Mouse (Mus musculus): Measurements from ENCODE around the gene Tnfrsf1b.

The Tnfrsf1b gene

DNA sequence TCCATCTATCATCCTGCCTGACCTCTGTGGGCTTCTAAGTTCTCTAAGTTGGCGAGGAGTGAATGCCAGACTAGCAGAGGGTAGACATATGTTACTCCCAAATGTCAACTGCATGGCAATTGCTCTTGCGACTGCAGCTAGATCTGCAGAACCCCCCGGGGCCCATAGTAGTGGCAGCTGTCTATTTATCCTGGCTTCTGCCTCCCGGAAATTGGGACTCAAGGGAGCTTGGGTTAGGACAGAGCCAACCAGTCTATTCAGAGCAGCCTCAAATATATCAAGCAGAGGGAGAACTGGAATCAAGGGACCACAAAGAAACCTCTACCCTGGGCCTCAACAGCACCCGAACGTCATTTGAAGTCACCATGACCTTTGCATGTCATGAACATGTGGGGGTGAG lies 29.6 kb downstream of the Tnfrsf1b start:
- DNase-seq = no peak

DNA sequence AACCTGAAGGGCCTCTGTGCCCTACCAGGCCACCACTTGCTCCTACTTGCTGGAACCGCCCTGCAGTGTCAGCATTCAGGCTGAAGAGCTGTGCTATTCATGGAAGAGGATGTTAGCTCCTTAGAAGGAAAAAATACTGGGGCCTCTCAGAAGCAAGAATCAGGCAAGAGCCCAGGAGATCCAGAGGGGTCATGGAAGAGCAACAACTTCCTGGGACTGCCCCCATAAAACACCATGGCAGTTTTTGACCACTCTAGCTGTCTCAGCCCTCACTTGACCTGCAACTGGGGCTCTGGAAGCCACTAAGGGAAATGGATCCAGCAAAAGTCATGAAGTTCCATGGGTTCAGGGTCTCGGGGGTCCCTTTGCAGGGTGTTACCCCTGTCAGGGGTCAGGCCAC lies 31.3 kb downstream of the Tnfrsf1b start:
- no peak for DNase-seq

DNA sequence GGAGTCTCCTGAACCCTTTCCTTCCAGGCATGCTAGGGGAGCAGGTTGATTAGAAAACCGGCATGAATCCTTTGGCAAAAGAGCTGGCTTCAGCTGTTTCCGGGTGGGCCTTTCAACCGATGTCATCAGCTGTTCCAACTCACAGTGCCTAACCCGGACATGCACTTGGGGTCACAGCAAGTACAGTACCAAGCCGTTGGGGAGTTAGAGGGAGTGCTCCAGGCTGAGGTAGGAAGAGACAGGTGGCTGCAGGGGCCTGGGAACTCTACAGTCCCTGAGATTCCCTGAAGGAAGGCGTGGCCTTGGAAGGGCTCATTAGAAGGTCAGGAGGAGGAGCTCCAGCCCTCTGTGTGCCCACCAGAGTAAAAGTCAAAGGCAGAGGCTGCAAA lies 31.9 kb downstream of the Tnfrsf1b start:
- no peak for DNase-seq

DNA sequence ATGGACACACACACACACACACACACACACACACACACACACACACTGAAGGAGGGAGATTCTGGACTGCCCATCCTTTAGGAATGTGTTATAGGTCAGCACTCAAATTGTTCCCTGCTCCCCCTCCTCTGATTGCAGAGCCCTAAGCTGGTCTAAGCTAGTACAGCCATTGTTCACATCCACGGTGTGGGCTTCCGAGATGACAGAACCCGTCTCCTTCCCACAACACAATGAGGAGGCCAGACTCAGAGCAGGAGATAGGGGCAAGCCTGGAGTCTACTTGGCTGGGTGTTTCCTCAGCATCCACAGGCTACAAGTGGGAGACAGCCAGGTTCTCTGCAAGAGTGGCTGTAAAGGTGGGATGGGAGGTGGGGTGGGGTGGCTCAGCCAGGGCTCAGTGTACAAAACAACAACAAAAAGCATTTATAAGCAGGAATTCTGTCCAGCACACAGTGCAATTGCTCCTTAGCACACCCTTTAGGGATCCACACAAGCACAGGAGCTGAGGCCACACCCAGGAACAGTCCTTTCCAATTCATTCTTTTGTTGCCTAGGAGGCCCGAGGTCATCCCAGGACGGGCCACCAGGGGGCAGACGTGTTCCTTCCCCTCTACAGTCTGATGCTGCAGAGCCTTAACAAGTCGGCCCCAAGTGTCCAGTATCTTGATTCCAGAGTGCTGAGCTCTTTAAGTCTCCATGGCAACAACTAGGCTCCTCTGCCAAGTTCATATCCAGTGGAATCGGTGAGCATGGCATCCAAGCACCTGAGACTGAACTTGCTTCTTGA lies 32.5 kb downstream of the Tnfrsf1b start:
- DNase-seq = peak; percentile 57

DNA sequence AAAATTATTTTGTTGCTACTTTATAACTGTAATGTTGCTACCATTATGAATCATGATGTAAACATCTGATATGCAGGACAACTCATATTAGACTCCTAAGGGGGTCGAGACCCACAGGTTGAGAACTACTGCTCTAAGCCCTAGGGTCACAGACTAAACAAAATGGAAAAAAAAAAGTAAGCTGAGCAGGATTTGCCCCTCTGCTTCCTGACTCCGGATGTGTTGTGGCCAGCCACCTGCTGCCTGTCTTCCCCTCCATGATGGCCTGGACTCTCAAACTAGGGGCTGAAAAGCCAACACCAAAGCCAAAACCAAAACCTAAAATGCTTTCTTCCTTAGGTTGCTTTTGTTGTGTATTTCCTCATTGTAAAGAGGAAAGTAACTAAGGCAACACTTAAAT lies 35.6 kb downstream of the Tnfrsf1b start:
- no peak for DNase-seq

DNA sequence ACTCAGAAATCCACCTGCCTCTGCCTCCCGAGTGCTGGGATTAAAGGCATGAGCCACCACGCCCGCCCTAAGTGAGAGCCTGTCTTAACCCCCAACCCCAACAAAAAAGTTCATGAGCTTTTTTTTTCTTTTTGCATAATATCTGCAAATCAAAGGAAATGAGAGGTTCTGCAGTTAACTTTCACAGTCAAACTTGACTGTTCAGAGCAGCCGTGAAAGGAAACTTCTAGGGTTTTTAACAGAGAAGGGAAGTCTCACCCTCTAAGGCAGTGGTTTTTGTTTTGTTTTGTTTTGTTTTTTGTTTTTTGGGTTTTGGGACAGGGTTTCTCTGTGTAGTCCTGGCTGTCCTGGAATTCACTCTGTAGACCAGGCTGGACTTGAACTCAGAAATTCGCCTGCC lies 36.1 kb downstream of the Tnfrsf1b start:
- DNase-seq = no peak

DNA sequence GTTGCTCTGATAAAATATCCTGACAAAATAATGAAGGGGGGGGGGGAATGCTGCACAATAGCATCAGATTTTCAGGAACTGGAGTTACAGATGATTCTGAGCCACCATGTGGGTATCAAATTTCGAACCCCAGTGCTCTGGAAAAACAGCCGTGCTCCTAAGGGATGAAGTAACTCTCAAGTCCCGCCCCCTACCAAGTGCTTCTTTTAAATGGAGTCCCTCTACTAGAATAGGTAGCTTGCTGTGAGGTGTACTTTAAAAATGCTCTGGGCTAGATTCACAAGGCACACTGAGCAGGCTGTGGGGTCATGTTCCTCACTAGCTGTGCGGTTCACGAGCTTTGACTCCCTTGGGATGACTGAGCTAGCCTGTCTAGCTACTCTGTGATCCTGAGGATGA lies 37.0 kb downstream of the Tnfrsf1b start:
- DNase-seq = no peak

DNA sequence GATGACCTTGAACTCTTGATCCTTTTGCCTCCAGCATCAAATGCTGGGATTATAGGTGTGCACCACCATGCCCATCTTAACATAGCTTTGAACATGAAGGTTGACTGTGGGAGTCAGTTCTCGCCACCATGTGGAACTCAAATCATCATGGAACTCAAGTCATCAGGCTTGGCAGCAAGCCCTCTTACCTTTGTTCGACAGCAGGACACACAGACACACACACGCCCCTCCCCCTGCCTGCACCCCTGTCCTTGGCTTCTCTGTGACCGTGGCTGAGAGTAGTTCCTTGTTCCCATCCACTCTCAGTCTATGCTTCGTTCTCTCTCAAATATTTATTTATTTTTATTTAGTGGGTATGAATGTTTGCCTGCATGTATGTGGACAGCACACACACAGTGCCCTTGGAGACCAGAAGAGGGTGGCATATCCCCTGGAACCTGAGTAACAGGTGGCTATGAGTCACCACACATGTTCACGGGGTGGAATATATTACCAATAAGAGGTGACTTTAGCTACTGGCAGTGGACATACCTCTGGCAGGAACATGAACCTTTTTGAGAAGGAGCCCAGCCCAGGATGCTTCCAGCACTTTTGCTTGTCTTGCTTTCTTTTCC lies 37.5 kb downstream of the Tnfrsf1b start:
- no peak for DNase-seq

DNA sequence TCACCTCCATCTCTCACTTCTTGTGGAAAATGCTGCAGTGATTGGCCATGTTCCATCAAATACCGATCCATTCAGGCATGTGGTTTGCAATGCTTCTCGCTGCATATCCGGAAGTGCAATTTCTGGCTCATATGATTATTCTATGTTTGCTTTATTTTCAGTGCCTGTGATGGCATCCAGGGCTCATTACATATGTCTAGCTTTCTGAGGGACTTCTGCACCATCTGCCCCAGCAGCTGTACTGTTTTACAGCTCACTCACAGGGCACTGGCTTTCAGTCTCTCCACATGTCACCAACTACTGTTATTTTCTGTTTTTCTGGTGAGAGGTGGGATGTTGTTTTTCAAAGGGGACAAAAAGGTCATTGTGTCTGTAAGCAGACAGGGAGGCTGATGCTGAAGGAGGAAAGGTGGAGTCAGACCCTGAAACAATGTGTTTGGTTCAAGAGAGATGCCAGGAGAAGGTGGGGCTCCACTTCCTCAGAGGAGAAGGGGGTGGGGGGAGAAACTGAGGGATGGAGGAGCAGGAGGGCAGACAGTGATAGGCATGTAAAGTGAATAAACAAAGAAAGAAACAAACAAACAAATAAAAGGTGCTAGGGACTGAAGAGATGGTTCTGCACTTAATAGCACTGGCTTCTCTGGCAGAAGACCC lies 38.8 kb downstream of the Tnfrsf1b start:
- no peak for DNase-seq

DNA sequence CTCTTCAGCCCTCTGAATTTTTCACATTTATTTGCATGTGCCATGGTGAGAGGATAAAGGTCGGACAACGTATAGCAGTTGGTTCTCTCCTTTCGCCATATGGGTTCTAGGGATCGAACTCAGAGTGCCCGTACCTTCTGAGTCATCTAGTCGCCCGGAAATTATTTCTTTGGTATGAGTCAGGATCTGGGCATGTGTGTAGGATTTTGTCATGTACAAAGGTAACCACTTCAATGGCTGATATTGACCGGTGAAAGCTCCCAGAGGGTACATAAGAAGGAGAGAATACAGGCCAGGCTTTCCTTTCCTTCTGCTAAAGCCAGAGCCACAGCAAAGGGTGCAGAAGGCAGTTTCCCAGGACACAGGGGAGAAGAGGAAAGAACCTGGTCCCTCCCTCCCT lies 41.9 kb downstream of the Tnfrsf1b start:
- DNase-seq = no peak

DNA sequence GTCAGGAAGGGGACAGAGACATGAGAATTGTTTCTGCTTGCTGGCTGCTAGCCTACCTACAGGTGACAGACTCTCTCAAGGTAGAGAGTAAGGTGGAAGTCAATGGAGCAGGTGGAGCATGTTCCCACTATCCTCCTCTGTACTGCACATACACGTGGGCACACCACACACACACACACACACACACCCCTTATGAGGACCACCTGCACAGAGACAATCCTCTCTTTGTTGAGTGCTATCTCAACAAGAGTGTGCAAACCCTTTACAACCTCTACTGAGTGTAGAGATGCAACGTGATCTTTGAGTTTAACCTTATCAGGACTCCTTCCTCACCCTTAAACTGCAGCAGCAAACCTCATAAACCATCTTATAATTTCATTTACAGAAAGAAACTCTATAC lies 43.4 kb downstream of the Tnfrsf1b start:
- DNase-seq = no peak

DNA sequence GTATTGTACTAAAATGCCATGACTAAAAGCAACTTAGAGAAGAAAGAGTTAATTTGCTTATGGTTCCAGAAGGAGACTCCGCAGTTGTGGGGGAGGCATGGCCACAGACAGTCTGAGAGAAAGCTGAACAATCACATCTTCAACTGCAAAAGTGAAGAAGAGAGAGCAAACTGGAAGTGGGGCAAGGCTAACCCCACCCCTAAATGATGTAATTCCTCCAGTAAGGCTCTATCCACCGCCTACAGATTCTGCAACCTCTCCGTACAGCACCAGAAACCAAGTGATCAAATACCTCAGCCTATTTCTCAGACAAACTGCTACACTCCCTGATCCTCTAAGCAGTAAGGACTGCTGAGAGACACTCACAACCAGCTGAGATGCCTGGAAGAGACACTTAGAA lies 45.2 kb downstream of the Tnfrsf1b start:
- DNase-seq = no peak

DNA sequence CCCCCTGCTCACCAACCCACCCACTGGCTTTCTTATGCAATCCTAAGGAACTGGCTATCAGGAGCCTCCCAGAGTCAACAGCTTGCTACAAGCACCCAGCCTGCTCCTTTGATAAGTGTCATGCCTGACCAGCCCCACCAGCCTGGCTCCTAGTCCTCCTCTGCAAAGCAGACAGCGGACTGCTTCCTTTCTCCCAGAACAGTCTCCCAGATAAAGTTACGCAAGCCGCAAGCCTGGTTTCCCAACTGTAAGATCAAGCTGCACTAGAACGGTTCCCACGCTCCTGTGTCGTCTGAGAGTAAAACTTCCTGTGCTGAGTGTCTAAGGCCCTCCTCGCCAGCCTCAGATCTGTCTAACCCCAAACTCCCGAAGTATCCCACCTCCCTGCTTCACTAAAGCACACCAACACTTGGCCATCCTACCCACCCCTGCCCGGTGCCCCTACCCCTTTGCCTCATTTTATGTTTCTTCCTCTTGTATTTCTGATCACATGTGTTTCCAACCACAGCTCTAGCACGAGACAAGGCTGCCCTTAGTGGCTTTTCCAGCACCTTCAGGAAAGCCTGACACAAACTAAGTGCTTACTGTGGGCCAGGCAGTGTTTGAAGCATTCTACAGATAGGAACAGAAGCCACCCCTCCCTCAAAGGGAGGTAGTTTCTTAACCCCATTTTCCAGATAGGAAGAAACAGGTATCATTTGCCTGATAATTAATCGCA lies 46.5 kb downstream of the Tnfrsf1b start:
- DNase-seq = no peak

DNA sequence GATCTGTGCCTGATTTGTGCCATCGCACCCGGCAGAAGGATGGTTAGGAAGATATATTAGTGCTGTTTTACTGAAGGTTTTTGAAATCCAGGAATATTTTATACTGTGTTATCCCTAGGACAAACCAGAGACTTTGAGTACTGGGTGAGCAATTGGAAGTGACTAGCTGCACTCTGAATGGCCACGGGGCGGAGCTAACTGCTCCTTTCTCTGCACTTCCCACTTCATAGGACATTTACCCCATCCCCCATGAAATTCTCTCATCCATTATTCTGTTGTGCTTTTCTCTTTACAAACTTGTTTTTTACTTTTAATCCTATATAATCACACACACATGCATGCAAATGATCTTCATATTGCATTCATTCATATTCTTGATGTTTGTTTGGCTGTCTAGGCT lies 50.1 kb downstream of the Tnfrsf1b start:
- DNase-seq = no peak

DNA sequence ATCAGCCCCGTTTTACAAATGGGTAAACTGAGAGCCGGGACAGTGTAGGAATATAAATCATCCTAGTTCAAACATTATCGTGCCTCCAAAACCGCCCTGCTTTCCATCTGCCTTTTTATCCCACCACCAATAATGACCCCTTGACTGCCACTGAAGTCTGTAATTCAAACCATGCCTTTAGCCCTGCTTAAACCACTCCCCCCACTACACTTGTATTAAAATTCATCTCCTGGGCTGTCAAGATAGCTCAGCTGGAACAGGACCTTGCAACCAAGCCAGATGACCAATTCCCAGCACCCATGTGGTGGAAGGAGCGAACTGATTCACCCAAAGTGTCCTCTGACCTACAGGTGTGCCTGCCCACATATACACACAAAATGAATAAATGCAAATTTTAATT lies 51.5 kb downstream of the Tnfrsf1b start:
- DNase-seq = no peak

DNA sequence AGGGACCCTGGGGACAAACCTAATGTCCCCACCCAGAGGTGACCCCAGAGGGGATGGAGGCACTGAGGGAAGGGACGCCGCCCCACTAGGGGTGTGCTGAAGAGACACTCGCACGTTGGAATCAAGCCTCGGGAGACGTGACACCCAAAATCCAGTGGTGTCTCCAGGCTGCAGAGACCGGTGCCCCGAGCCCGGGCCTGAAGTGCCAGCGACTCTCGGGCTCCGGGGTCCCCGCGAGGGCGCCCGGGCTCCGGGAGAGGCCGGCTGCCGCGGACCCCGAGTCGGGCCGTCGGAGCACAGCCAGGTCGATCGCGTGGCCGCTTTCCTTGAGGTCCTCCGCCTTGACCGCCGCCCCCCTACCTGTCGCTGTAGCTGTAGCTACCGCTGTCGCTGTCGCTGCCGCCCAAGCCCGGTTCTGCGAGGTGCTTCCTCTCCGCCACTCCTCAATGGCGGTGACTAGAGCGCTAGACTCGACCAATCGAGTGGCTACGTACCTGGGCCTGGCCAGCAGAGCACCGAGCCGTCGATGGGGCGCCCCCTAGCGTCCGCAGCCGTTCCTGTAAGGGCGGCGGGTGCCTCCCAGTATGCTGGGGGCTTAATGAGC lies 52.0 kb downstream of the Tnfrsf1b start, which contains the start of gene Vps13d:
Gene Vps13d (minus strand): TSS at position 447 of the 604 bp plus-strand sequence.
- peak; percentile 86 for DNase-seq

DNA sequence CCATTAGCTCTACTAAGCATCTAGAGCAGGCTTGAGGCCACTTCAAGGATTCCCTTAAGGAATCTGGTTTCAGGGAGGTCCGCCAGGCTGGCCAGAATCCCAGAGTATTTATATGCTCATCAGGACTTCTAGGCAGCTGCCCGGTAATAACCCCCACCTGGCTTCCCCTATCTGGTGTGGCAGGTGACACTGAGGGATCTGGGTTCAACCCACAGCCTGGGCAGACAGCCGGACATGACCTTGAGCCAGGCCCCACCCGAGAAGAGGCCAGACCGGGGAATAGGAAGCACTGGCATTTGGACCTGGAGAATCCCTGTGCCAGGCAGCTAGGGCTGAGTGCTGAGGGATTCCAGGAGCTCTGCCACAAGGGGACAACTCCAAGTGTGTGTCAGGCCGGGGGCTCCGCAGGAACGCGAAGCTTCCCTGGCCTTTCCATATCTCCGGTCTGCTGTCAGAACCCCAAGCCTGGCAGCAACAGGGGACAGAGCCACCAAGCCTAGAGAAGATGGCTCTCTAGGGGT lies 52.6 kb downstream of the Tnfrsf1b start:
- DNase-seq = peak; percentile 40

DNA sequence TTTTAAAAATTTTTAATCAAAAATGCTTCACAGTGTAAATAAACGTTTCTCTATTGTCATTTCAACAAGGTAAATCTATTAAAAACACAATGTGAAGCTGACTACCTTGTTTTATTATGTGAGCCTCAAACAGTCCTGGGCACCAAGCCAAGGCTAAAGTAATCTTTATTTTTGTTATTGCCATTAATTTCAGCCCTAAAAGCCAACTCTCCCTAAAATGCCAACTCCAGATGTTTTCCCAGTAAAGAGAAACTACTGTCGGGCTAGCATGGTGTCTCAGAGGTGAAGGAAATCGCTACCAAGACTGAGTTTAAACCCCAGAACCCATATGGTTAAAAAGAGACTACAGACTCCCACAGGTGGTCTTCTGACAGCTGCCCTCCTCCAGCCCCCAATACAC lies 53.3 kb downstream of the Tnfrsf1b start:
- no peak for DNase-seq

DNA sequence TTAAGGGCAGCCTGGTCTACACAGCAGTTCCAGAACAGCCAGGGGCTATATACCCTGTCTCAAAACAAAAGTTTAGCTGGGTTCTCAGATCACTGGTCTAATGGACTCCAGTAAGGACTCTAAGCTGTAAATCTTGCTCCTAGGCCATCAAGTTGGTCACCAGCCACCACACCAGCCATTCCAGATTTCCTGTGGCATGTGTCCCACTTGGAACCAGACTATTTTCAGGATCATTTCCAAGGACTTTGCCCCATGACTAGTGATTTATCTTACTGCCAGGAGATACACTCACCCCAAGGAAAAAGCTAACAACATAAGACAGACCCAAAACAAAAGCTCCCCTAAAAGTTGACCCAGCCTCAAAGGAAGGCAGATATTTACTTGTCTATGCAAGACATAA lies 54.0 kb downstream of the Tnfrsf1b start:
- DNase-seq = peak; percentile 10

DNA sequence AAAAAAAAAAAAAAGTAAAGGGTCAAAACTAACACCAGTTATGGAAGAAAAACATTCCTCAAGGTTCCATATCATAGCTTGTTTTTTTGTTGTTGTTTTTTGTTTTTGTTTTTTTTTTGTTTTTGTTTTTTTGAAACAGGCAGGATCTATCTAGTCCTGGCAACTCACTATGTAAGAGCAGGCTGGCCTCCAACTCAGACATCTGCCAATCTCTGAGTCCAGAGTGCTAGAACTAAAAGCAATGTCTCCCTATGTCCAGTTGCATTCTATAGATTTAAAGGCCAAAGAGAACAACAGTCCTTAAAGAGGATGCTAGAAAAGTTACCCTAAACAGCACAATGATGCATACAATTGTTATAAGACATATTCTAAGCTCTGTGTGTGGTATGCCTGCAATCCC lies 58.1 kb downstream of the Tnfrsf1b start:
- DNase-seq = no peak

DNA sequence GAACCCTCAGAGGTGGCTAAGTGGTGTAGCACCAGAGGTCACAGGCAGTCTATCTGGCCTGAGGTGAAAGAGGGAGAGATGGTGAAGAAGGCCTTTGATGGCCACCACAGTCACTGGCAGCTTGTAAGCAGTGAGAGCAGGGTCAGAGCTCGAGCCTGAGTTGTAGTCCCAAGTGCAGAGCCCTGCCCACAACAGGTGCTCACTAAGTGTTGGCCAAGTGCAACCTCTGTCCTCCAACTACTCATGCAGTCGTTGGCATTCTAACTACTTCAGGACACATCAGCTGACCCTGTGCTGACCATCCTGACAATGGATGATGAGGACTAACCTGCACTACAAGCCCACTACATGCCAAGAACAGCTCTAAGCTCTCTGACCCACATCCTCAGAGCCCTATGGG lies 59.1 kb downstream of the Tnfrsf1b start:
- DNase-seq = no peak

DNA sequence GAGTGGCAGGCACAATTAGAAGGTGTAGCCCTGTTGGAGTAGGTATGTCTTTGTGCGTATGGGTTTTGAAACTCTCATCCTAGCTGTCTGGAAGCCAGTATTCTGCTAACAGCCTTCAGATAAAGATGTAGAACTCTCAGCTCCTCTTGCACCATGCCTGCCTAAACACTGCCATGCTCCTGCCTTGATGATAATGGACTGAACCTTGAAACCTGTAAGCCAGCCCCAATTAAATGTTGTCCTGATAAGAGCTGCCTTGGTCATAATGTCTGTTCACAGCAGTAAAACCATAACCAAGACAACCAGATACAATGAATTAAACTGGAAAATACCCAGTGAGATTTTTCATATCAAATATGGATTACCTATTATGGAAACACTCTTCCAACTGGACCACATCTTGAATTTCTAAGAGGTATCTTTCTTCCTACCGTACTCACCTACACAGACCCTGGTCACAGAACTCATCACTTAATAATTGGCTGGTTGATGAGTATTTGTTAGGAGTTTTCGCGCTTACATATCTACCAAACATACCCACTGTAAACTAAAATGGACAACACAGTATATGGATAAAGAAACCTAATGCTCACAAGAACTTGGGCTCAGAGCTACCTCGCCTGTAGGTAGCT lies 67.6 kb downstream of the Tnfrsf1b start:
- no peak for DNase-seq

All from cerebellum, adult 11 months (tissue).